Mouse (Mus musculus) adrenal gland, postnatal 25 days (tissue): ENCODE results near the gene Pecam1. TPM values are rescaled to one million over a fixed set of nuclear protein-coding genes. Genes with fewer than 3 reads are reported as not detected.
"Not testable (repeated sequence)": the region's sequence is repeated elsewhere in the genome, so short reads cannot be mapped to it uniquely, and the experiment has no call there.

Experiments
- DNase-seq: peaks from one replicate; pipeline ENCODE4 v3.0.0; 2021; ENCODE audit warnings: mixed read lengths
- long read RNA-seq: library from polyadenylated mRNA; stranded (forward); transcript quantifications from one replicate; pipeline ENCODE4 v2.0.0, GENCODE M21; 2021
- total RNA-seq: library from RNA; stranded (reverse); gene quantifications from 2 replicates; pipeline ENCODE4 v1.2.3, GENCODE M21; 2021

The Pecam1 gene
- 76.1 and 90.7 TPM in 2 replicates for total RNA-seq
- long read RNA-seq, transcript Pecam1-202 (15 exons, 3,283 nt): major isoform, 5 of 26 reads
- long read RNA-seq, transcript Pecam1-203 (14 exons, 3,233 nt): major isoform, 5 of 26 reads
- long read RNA-seq, partial matches to known transcripts: 4 of 26 reads
- long read RNA-seq, other reads (novel, unspliced or antisense): 9 of 26 reads

DNA sequence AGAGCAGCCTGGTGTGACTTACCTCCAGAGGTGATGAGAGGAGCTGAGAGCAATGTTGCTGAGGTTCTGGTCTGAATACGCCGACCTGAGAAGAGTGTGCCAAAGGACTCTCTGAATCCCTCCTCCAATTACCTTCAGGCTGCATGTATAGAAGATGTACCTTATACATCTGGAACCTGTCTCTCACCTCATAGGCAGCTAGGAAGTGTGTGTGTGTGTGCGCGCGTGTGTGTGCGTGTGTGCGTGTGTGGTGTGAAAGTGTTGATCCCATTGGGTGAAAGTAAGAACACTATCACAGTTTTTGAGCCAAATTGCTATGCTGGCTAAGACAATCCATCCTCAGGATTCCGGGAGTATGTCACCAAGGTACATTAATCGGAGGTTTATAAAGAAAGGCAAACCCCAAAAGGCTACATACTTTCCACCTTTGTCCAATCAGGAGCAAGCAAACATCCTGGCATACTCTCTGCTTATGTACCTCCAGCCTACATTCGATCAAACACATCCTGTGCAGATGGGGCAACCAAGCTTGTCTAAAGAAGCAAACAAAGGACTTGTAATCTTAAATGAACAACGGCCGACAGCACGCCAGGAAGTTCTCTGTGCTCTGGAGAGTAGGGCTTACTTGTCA lies at the start of gene Pecam1:
Gene Pecam1, minus strand, starts transcription at position 508 of the 631 bp plus-strand sequence.
- DNase-seq: no peak

- no peak for DNase-seq
Observed at GRCm38 (mm10) chr11:106795679-106796078, 45.3 kb upstream of the Pecam1 start.

GRCm38 (mm10) chr11:106793846-106794245 lies 43.4 kb upstream of the Pecam1 start:
- no peak for DNase-seq

- DNase-seq: no peak
Observed at GRCm38 (mm10) chr11:106789649-106790048, 39.2 kb upstream of the Pecam1 start.

DNA sequence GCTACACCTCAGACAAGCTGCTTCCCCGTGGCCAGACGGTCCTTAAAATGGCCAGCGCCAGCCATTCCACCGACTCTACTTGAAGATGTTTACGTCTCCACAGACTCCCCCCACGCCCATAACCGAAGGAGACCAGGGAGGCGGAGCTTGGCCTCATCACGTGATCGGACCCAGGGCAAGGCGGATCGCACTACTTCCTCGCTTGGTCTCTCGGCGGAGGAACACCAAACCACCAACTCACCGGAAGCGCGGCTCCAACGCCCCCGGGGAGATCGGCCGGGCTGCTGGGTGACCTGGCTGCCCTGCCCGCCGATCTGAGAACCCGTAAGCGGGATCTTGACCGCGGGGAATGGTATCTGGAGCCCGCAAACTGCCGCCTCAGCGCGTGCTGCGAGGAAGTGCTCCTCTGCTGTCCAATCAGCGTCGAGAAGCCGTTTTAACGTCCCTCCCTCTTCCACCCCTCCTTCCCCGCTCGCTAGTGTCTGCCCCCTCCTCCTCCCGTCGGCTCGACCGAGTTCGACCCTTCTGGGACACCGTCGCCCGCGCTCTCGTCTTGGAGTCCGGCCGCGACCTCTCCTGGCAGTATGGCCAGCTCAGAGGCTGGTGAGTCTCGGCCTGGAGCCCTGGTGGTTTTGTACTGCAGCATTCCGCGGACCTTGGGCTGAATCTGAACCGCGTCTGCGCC lies 38.5 kb upstream of the Pecam1 start, which contains the start of the genes Ddx5 and Cep95:
Gene Ddx5, minus strand, starts transcription at position 411 of the 685 bp plus-strand sequence.
Gene Cep95, plus strand, starts transcription at position 478 of the 685 bp plus-strand sequence.
- DNase-seq: peak; percentile 94

GRCm38 (mm10) chr11:106788026-106788774 lies 37.8 kb upstream of the Pecam1 start:
- DNase-seq: peak; percentile 100

- DNase-seq: peak; percentile 91
Observed at GRCm38 (mm10) chr11:106787131-106788025, 37.0 kb upstream of the Pecam1 start.

- no peak for DNase-seq
Observed at GRCm38 (mm10) chr11:106785043-106785442, 34.6 kb upstream of the Pecam1 start.

DNA sequence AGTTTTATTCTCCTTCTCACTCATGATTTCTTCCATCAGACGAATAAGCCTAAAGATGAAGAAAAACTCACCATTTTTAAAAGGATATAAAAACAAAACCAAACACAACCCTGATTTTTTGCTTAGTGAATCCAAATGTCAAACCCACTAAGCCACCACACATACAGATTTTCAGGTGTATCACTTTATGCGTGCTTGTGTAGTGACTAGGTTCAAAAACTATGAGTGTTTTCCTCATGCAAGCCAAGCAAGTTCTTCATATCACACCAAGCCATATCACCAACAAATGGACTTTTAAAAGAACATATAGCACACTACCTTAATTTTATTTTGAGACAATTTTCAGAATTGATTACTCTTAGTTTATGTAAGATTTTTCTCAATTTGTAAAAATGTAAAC lies 34.0 kb upstream of the Pecam1 start:
- no peak for DNase-seq

DNA sequence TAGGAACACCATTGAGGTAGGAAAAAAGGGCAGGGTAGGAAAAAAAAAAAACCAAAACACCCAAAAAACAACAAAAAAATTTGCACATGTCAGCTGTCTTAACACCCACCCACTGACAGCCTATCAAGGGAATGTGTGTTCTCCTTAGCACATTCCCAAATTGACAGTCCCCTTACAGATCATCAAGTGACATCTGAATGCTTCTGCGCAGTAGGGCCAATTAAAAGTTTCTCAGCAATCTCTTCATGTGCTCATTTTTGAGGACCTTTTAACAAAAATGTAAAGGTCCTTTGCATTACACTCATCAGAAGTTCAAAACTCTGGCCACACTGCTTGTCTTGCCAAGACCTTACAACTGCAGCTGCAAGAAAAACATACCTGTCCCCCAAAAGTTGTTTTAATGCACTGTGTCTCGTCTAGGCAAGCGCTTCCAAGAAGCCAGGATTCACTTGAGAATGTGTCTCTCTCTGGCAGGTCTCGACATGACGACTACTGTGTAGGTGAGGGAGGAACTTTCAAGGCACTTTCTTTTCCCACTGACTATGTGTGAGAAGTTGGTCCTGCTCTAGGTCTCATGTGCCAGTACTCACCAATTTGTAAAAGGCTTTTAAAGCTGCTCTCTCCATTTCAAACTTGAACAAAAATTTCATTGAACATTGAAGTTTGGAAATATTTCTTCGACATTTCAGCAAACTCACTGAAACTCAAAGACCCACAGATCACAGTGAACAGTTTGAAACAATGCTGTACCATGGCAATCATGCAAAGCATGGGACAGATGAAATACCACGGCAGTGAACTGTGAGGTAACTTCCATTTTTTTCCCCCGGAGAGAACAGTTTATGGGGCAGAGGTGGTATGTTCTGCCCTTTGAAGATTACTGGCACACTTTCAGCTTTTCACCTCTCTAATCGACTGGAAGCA lies 32.7 kb upstream of the Pecam1 start:
- no peak for DNase-seq

DNA sequence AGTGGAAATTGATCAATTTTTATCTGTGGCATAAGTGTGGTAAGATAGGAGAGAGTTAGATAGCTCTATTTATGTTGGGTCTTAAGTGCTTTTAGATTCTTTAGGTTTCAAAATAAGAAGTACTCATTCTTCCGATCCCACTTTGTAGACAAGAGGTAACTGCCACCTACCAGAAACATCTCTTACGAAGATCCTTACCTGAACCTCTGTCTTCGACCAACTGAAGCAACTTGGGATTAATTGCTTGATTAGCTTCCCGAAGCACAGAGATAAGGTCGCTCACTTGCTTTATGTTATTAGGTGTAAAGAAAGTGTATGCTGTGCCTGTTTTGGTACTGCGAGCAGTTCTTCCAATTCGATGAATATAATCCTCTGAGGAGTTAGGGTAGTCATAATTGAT lies 31.8 kb upstream of the Pecam1 start:
- not testable (repeated sequence) for DNase-seq

- no peak for DNase-seq
Observed at GRCm38 (mm10) chr11:106780590-106781220, 30.3 kb upstream of the Pecam1 start.

DNA sequence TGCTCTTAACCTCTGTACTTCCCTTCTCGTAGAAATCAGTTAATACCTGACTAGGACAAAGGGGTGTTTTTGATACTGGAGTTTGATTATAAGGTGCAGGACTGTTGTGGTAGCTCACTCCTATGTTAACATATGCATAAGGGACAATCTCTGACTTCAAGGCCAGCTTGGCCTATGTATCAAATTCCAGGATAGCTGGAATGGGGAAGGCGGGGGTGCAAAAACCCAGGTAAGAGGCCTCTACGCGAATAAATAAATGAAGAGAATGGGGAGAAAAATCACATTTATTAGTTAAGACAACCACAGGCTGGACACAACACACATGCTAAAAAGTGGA lies 29.6 kb upstream of the Pecam1 start:
- no peak for DNase-seq

DNA sequence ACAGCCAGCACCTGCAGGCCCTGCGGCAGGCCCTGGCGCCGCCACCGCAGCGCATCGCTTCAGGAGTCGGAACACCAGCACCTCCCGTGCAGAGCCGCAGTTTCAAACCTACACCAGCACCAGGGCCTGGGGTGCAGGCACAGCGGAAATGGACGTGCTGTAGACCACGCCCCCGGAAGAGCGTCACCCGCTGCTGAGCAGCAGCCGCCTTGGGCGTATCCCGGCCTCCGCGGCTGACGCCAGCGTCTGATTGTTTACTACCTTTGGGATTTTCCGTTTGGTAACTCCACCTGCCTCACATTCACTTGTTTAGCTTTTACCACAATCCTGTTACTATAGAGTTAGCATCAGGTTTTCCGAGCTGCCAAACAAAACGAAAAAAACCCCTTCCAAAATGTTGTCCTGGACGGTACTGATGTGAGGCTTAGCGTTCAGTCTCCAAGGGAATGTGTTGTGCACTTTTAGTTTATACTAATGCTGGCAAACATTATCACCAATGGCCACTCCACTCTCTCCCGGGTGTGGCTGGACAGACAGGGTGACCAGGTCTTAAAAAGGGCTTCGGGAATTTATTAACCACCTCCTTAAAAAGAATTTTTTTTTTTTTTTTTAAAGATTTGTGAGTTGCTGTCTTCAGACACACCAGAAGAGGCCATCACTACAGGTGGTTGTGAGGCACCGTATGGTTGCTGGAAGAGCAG lies 29.1 kb upstream of the Pecam1 start, which contains the start of gene Polg2:
Gene Polg2, minus strand, starts transcription at position 150 of the 701 bp plus-strand sequence.
- DNase-seq: peak; percentile 90

- DNase-seq: no peak
Observed at GRCm38 (mm10) chr11:106778589-106779387, 28.4 kb upstream of the Pecam1 start.

DNA sequence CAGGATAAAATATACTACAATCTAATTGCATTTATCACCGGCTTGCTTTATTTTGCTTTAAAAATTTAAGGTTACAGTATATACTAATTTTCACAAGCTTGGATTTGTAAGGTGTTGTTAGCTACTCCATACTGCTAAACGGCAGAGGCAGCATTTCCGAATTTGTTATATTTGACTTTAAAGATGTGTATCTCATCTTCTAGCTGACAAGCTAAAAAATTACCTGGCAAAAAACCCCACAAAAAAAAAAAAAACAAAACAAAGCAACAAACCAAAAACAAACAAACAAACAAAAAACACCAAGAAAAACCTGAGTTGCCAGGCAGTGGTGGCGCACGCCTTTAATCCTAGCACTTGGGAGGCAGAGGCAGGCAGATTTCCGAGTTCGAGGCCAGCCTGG lies 27.7 kb upstream of the Pecam1 start:
- no peak for DNase-seq

- no peak for DNase-seq
Observed at GRCm38 (mm10) chr11:106777395-106777794, 27.0 kb upstream of the Pecam1 start.

DNA sequence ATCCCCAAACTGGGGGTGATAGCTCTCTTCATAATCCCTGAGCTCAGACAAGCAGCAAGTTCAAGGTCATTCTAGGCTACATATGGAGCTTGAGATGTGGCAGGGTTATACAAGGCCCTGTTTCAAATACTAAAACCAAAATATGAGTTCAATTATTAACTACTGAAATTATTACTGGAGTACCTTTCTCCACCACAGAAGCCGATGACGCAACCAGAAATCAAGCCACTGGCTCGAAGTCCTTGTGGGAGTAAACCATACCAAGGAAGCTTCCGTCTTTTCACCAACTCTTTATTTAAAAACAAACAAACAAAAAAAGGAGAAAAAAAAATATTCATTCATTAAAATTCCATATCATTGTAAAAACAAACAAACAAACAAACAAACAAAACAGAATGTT lies 26.5 kb upstream of the Pecam1 start:
- no peak for DNase-seq
